In the genomic region with DNA sequence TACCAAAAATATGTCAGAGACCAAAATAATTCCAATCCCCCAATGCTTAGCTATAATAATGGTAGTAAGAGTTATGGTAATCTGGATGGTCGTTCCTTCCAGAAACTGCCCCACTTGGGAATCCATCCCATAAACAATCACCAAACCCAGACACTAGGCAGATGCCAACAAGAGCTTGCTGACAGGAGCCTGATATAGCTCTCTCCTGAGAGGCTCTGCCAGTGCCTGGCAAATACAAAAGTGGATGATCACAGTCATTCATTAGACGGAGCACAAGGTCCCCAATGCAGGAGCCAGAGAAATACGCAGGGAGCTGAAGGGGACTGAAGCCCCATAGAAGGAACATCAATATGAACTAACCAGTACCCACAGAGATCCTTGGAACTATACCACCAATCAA, we compare ENCODE assay signal across 8 mouse cellular contexts.
A peak's percentile ranks its signal among the peaks of the same experiment; 100 is the strongest.
DNase-seq lines count a peak whose midpoint lies in the region; ATAC-seq and TF ChIP-seq lines count a peak whose summit lies in the region.
"Not testable (repeated sequence)": the region's sequence is repeated elsewhere in the genome, so short reads cannot be mapped to it uniquely, and the experiment has no call there.

No protein-coding gene starts in this region.

- intact Hi-C loops in heart, postnatal 10 days (cut with DNase I): not testable (repeated sequence)

- not testable (repeated sequence) for H3K36me3 ChIP-seq in heart, postnatal 0 days (replicated peaks; ENCODE audit: control insufficient read depth, insufficient read depth, low read length)

- TF ChIP-seq EP300 in heart, postnatal 0 days (IDR thresholded peaks at IDR 0.05; ENCODE audit: low read depth): not testable (repeated sequence)

- peak; percentile 7 to 14 for DNase-seq in cerebellum, postnatal 25 days
- peak; percentile 93 for DNase-seq in heart, adult 11 months
- peak; percentile 32 to 53 for DNase-seq in heart, adult 18-20 months
- DNase-seq in heart, adult 8-10 months (ENCODE audit: low spot score): peak; percentile 16
- DNase-seq in heart, adult 9 months (ENCODE audit: low spot score in 2 of 2): peak; percentile 25 to 26
- not testable (repeated sequence) for DNase-seq in heart, postnatal 0 days (ENCODE audit: low spot score)
- peak; percentile 25 to 32 for DNase-seq in heart, postnatal 10 days
- peak; percentile 12 for DNase-seq in heart, postnatal 4 days

- H3K27me3 ChIP-seq in heart, postnatal 0 days (ENCODE audit: control insufficient read depth, insufficient read depth, low read length): not testable (repeated sequence)

- WGBS in heart, postnatal 0 days: 33% methylated on average over 3 of the region's 3 CpGs

- H3K9ac ChIP-seq in heart, postnatal 0 days (replicated peaks; ENCODE audit: low read depth, low read length): not testable (repeated sequence)

- not testable (repeated sequence) for H3K9me3 ChIP-seq in heart, postnatal 0 days (replicated peaks; ENCODE audit: control insufficient read depth, low read length)

- H3K27ac ChIP-seq in heart, postnatal 0 days (ENCODE audit: low read depth): not testable (repeated sequence)

- H3K4me3 ChIP-seq in heart, postnatal 0 days (ENCODE audit: low read depth, low read length): not testable (repeated sequence)

- H3K4me1 ChIP-seq in heart, postnatal 0 days (ENCODE audit: control insufficient read depth, insufficient read depth): not testable (repeated sequence)

- ATAC-seq in heart, postnatal 0 days (ENCODE audit: insufficient read depth, low read depth): 0 out of 2 replicates have a peak, but pooled peaks have one; percentile 17

- not testable (repeated sequence) for TF ChIP-seq CTCF in heart, postnatal 0 days (IDR thresholded peaks at IDR 0.05; ENCODE audit: low read depth)

- H3K4me2 ChIP-seq in heart, postnatal 0 days (ENCODE audit: low read depth, low read length): not testable (repeated sequence)
